Mouse (Mus musculus): ENCODE data around the gene Lamc3. TPM values are rescaled to one million over a fixed set of nuclear protein-coding genes. Genes with fewer than 3 reads are reported as not detected.

Lamc3 gene
- polyA plus RNA-seq, 2 experiments: 0.02 TPM; not detected in 1

GRCm38 (mm10) chr2:31858500-31858899, 28.6 kb upstream of the Lamc3 start:
- Histone ChIP-seq H3K9me3 (ENCODE audit: control insufficient read depth, low read length) (no peaks in the 10 kb centered on the region), H3K27me3 (ENCODE audit: control insufficient read depth, insufficient read depth, low read length) (no peaks in the 10 kb centered on the region), H3K4me2 (ENCODE audit: low read depth) (no peak overlapping the region), H3K9ac (replicated peaks) (no peak overlapping the region), H3K4me3 (ENCODE audit: insufficient read depth in 1 of 2, low read depth in 2 of 2, low read length in 2 of 2) (no peak overlapping the region), H3K27ac (no peak overlapping the region), H3K36me3 (replicated peaks; ENCODE audit: control insufficient read depth, insufficient read depth, low read depth) (no peaks in the 10 kb centered on the region), H3K4me1 (replicated peaks; ENCODE audit: control insufficient read depth in 2 of 2, insufficient read depth in 2 of 2, low read length in 1 of 2) (0 out of 4 replicates have a peak, but pooled peaks cover 0 to 2% of the 10 kb centered on the region in 2 experiments)
- DNase-seq (ENCODE audit: low read depth in 3 of 3, low spot score in 3 of 3) (no peak), ATAC-seq (ENCODE audit: insufficient read depth) (no peak)
- TF ChIP-seq CTCF (IDR thresholded peaks at IDR 0.05; ENCODE audit: low read depth) (no peak), EP300 (IDR thresholded peaks at IDR 0.05; ENCODE audit: low read depth) (no peak)
- 39% methylated on average over 12 of the region's 12 CpGs for WGBS (ENCODE audit: insufficient replicate concordance)

GRCm38 (mm10) chr2:31862919-31863318, 24.2 kb upstream of the Lamc3 start:
- Histone ChIP-seq H3K4me2 (ENCODE audit: low read depth) (no peak overlapping the region), H3K4me1 (replicated peaks; ENCODE audit: control insufficient read depth in 2 of 2, insufficient read depth in 2 of 2, low read length in 1 of 2) (no peaks in the 10 kb centered on the region), H3K27ac (no peak overlapping the region), H3K4me3 (ENCODE audit: insufficient read depth in 1 of 2, low read depth in 2 of 2, low read length in 2 of 2) (no peak overlapping the region), H3K36me3 (replicated peaks; ENCODE audit: control insufficient read depth, insufficient read depth, low read depth) (no peaks in the 10 kb centered on the region), H3K9me3 (ENCODE audit: control insufficient read depth, low read length) (no peaks in the 10 kb centered on the region), H3K27me3 (ENCODE audit: control insufficient read depth, insufficient read depth, low read length) (no peaks in the 10 kb centered on the region), H3K9ac (replicated peaks) (no peak overlapping the region)
- TF ChIP-seq CTCF (IDR thresholded peaks at IDR 0.05; ENCODE audit: low read depth) (no peak), EP300 (IDR thresholded peaks at IDR 0.05; ENCODE audit: low read depth) (no peak)
- ATAC-seq (ENCODE audit: insufficient read depth): no peak
- DNase-seq (ENCODE audit: low read depth in 3 of 3, low spot score in 3 of 3): no peak
- WGBS (ENCODE audit: insufficient replicate concordance): 26% methylated on average over 1 of the region's 1 CpGs

- no peaks in the 10 kb centered on the region for H3K27me3 ChIP-seq (ENCODE audit: control insufficient read depth, insufficient read depth, low read length)
- TF ChIP-seq EP300 (IDR thresholded peaks at IDR 0.05; ENCODE audit: low read depth) (no peak), CTCF (IDR thresholded peaks at IDR 0.05; ENCODE audit: low read depth) (no peak)
- no peak overlapping the region for H3K27ac ChIP-seq
- ATAC-seq (ENCODE audit: insufficient read depth) (no peak), DNase-seq (ENCODE audit: low read depth in 3 of 3, low spot score in 3 of 3) (no peak)
- WGBS (ENCODE audit: insufficient replicate concordance): 69% methylated on average over 1 of the region's 1 CpGs
- H3K4me2 ChIP-seq (ENCODE audit: low read depth): no peak overlapping the region
- H3K9ac ChIP-seq (replicated peaks): no peak overlapping the region
- no peak overlapping the region for H3K4me3 ChIP-seq (ENCODE audit: insufficient read depth in 1 of 2, low read depth in 2 of 2, low read length in 2 of 2)
- no peaks in the 10 kb centered on the region for H3K4me1 ChIP-seq (replicated peaks; ENCODE audit: control insufficient read depth in 2 of 2, insufficient read depth in 2 of 2, low read length in 1 of 2)
- no peaks in the 10 kb centered on the region for H3K36me3 ChIP-seq (replicated peaks; ENCODE audit: control insufficient read depth, insufficient read depth, low read depth)
- no peaks in the 10 kb centered on the region for H3K9me3 ChIP-seq (ENCODE audit: control insufficient read depth, low read length)
Observed at GRCm38 (mm10) chr2:31863766-31864165, 23.3 kb upstream of the Lamc3 start.

DNA sequence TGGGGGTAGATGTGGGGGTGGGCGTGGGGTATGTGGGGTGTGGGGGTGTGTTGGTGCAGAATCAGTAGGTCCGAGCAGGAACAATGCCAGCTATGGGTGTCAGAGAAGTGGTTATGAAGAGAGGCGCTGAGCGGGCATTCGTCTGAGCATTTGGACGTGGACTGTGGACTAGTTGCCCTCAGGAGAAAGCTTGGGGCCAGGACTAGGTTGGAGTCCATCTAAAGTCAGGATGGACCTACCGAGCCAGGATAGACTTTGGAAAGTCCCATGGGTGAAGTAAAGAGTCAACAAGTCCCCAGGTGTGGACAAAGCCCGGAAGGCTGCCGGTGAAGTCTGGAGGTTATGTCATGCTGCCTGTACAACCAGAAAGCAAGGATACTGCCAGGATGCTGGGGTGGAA, 22.2 kb upstream of the Lamc3 start:
- Histone ChIP-seq H3K27ac (no peak overlapping the region), H3K4me1 (replicated peaks; ENCODE audit: control insufficient read depth in 2 of 2, insufficient read depth in 2 of 2, low read length in 1 of 2) (no peaks in the 10 kb centered on the region), H3K9me3 (ENCODE audit: control insufficient read depth, low read length) (no peaks in the 10 kb centered on the region), H3K9ac (replicated peaks) (no peak overlapping the region), H3K27me3 (ENCODE audit: control insufficient read depth, insufficient read depth, low read length) (no peaks in the 10 kb centered on the region), H3K4me2 (ENCODE audit: low read depth) (no peak overlapping the region), H3K36me3 (replicated peaks; ENCODE audit: control insufficient read depth, insufficient read depth, low read depth) (no peaks in the 10 kb centered on the region), H3K4me3 (ENCODE audit: insufficient read depth in 1 of 2, low read depth in 2 of 2, low read length in 2 of 2) (no peak overlapping the region)
- TF ChIP-seq CTCF (IDR thresholded peaks at IDR 0.05; ENCODE audit: low read depth): no peak
- no peak for TF ChIP-seq EP300 (IDR thresholded peaks at IDR 0.05; ENCODE audit: low read depth)
- DNase-seq (ENCODE audit: low read depth in 3 of 3, low spot score in 3 of 3) (no peak), ATAC-seq (ENCODE audit: insufficient read depth) (no peak)
- WGBS (ENCODE audit: insufficient replicate concordance): 76% methylated on average over 9 of the region's 9 CpGs

DNA sequence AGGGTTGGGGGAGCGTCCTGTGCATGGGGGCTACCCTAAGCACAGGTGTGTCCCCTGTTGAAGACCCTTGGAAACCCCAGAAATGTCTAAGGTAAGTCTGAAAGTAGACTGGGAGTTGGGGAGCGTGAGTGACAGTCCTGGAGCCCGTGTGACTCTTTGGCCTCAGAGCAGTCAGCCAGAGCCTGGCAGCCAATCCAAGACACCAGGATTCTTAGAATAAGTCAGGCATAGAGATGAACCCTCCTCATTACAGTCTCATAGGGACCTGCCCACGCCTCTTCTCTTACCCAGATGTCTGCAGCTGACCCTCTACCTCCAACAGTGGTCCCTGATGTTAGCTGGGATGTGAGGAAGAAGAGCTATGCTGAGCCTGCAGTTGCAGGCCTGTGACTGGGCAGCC, 21.8 kb upstream of the Lamc3 start:
- Histone ChIP-seq H3K4me3 (ENCODE audit: insufficient read depth in 1 of 2, low read depth in 2 of 2, low read length in 2 of 2) (no peak overlapping the region), H3K4me1 (replicated peaks; ENCODE audit: control insufficient read depth in 2 of 2, insufficient read depth in 2 of 2, low read length in 1 of 2) (no peaks in the 10 kb centered on the region), H3K9me3 (ENCODE audit: control insufficient read depth, low read length) (no peaks in the 10 kb centered on the region), H3K9ac (replicated peaks) (no peak overlapping the region), H3K27me3 (ENCODE audit: control insufficient read depth, insufficient read depth, low read length) (no peaks in the 10 kb centered on the region), H3K36me3 (replicated peaks; ENCODE audit: control insufficient read depth, insufficient read depth, low read depth) (no peaks in the 10 kb centered on the region), H3K27ac (no peak overlapping the region), H3K4me2 (ENCODE audit: low read depth) (no peak overlapping the region)
- WGBS (ENCODE audit: insufficient replicate concordance): 44% methylated on average over 4 of the region's 4 CpGs
- no peak for TF ChIP-seq CTCF (IDR thresholded peaks at IDR 0.05; ENCODE audit: low read depth)
- TF ChIP-seq EP300 (IDR thresholded peaks at IDR 0.05; ENCODE audit: low read depth): no peak
- ATAC-seq (ENCODE audit: insufficient read depth) (no peak), DNase-seq (ENCODE audit: low read depth in 3 of 3, low spot score in 3 of 3) (no peak)
